Mouse (Mus musculus) liver, embryonic 16.5 days (tissue): ENCODE results near the gene Spp1. TPM values are rescaled to one million over a fixed set of nuclear protein-coding genes. Genes with fewer than 3 reads are reported as not detected.

Experiments used
- ATAC-seq: fragments of 200-750 bp; cut with Nextera tagmentation; 2 replicates; pipeline ENCODE4 v1.8.0; 2017; ENCODE audit warnings: low read depth, mild to moderate bottlenecking, moderate number of reproducible peaks, moderate library complexity
- H3K27ac ChIP-seq: fragments of 300-500 bp; sonication (generic); 2 replicates; pipeline ENCODE4 v1.5.1; 2014; ENCODE audit warnings: mild to moderate bottlenecking, low read length
- H3K27me3 ChIP-seq: fragments of 300-500 bp; sonication (generic); 2 replicates; pipeline ENCODE4 v1.6.1; 2014; ENCODE audit warnings: low read depth, low read length, mixed read lengths; ENCODE audit not compliant: control insufficient read depth, insufficient read depth
- H3K36me3 ChIP-seq: fragments of 300-500 bp; sonication (generic); 2 replicates; pipeline ENCODE4 v1.6.1; 2014; ENCODE audit warnings: mild to moderate bottlenecking; ENCODE audit not compliant: control insufficient read depth, insufficient read depth
- H3K4me1 ChIP-seq: fragments of 300-500 bp; sonication (generic); 2 replicates; pipeline ENCODE4 v1.6.1; 2014; ENCODE audit warnings: low read depth, low read length, mixed read lengths; ENCODE audit not compliant: control insufficient read depth
- H3K4me2 ChIP-seq: fragments of 300-500 bp; sonication (generic); 2 replicates; pipeline ENCODE4 v1.6.1; 2014; ENCODE audit warnings: low read depth, low read length, mixed read lengths
- H3K4me3 ChIP-seq: fragments of 300-500 bp; sonication (generic); 2 replicates; pipeline ENCODE4 v1.5.1; 2014; ENCODE audit warnings: low read depth, mild to moderate bottlenecking, low read length
- H3K9ac ChIP-seq: fragments of 300-500 bp; sonication (generic); 2 replicates; pipeline ENCODE4 v1.6.1; 2014; ENCODE audit warnings: low read depth, low read length
- H3K9me3 ChIP-seq: fragments of 300-500 bp; sonication (generic); replicated peaks from 2 replicates; pipeline ENCODE4 v1.6.1; 2016; ENCODE audit warnings: low read length; ENCODE audit not compliant: control insufficient read depth
- WGBS: fragments of 180-500 bp; shearing (Covaris S2); extraction: QIAGEN DNeasy Blood & Tissue Kit; methylation state at CpG from one replicate; pipeline ENCODE4 v1.1.7; 2014; ENCODE audit not compliant: insufficient replicate concordance; 5-methylcytosine and 5-hydroxymethylcytosine counted together
- polyA plus RNA-seq: library from polyadenylated mRNA; unstranded; fragments of >200 nt; fragmentation: Nextera tagmentation; extraction: Ambion mirVana; gene quantifications from 2 replicates; pipeline ENCODE4 v1.2.1, GENCODE M21; 2015

The Spp1 gene
- polyA plus RNA-seq: 19.9 and 24.9 TPM in 2 replicates

GRCm38 (mm10) chr5:104434835-104435301, at the start of gene Spp1:
Spp1 (plus strand) TSS chr5:104435118.
- ATAC-seq: no peak
- H3K4me1 ChIP-seq: no peaks in the 10 kb centered on the region
- no peaks in the 10 kb centered on the region for H3K36me3 ChIP-seq
- 19% methylated on average over 7 of the region's 7 CpGs for WGBS
- H3K4me3 ChIP-seq: no peak within 1 kb of the TSS
- H3K4me2 ChIP-seq: no peak within 1 kb of the TSS
- no peak within 1 kb of the TSS for H3K9ac ChIP-seq
- no peak within 1 kb of the TSS for H3K27ac ChIP-seq
- no peaks in the 10 kb centered on the region for H3K9me3 ChIP-seq
- no peaks in the 10 kb centered on the region for H3K27me3 ChIP-seq

- H3K36me3 ChIP-seq: no peaks in the 10 kb centered on the region
- H3K4me2 ChIP-seq: no peak overlapping the region
- H3K27me3 ChIP-seq: no peaks in the 10 kb centered on the region
- 75% methylated on average over 16 of the region's 16 CpGs for WGBS
- H3K9me3 ChIP-seq: no peaks in the 10 kb centered on the region
- no peak for ATAC-seq
- H3K4me3 ChIP-seq: no peak overlapping the region
- no peak overlapping the region for H3K27ac ChIP-seq
- no peak overlapping the region for H3K9ac ChIP-seq
- no peaks in the 10 kb centered on the region for H3K4me1 ChIP-seq
Measured at GRCm38 (mm10) chr5:104385521-104385920, 49.4 kb upstream of the Spp1 start.

GRCm38 (mm10) chr5:104386908-104387307, 48.0 kb upstream of the Spp1 start:
- ATAC-seq: no peak
- H3K9me3 ChIP-seq: no peaks in the 10 kb centered on the region
- H3K4me2 ChIP-seq: no peak overlapping the region
- no peak overlapping the region for H3K27ac ChIP-seq
- no peak overlapping the region for H3K9ac ChIP-seq
- no peaks in the 10 kb centered on the region for H3K27me3 ChIP-seq
- H3K4me1 ChIP-seq: no peaks in the 10 kb centered on the region
- H3K4me3 ChIP-seq: no peak overlapping the region
- no peaks in the 10 kb centered on the region for H3K36me3 ChIP-seq
- 65% methylated on average over 5 of the region's 5 CpGs for WGBS

GRCm38 (mm10) chr5:104390962-104391361, 44.0 kb upstream of the Spp1 start:
- Histone ChIP-seq H3K27me3 (no peaks in the 10 kb centered on the region), H3K4me1 (no peaks in the 10 kb centered on the region), H3K27ac (no peak overlapping the region), H3K36me3 (no peaks in the 10 kb centered on the region), H3K4me2 (no peak overlapping the region), H3K9me3 (no peaks in the 10 kb centered on the region), H3K9ac (no peak overlapping the region), H3K4me3 (no peak overlapping the region)
- WGBS: 50% methylated on average over 2 of the region's 2 CpGs
- ATAC-seq: no peak

- WGBS: 50% methylated on average over 5 of the region's 5 CpGs
- no peaks in the 10 kb centered on the region for H3K27me3 ChIP-seq
- ATAC-seq: no peak
- no peak overlapping the region for H3K4me2 ChIP-seq
- no peak overlapping the region for H3K9ac ChIP-seq
- H3K4me3 ChIP-seq: no peak overlapping the region
- no peak overlapping the region for H3K27ac ChIP-seq
- no peaks in the 10 kb centered on the region for H3K4me1 ChIP-seq
- no peaks in the 10 kb centered on the region for H3K36me3 ChIP-seq
- H3K9me3 ChIP-seq: no peaks in the 10 kb centered on the region
Measured at GRCm38 (mm10) chr5:104392784-104393183, 42.1 kb upstream of the Spp1 start.

GRCm38 (mm10) chr5:104396286-104396685, 38.6 kb upstream of the Spp1 start:
- no peaks in the 10 kb centered on the region for H3K36me3 ChIP-seq
- 46% methylated on average over 6 of the region's 6 CpGs for WGBS
- no peak overlapping the region for H3K27ac ChIP-seq
- no peak for ATAC-seq
- H3K9ac ChIP-seq: no peak overlapping the region
- no peaks in the 10 kb centered on the region for H3K9me3 ChIP-seq
- no peak overlapping the region for H3K4me2 ChIP-seq
- no peaks in the 10 kb centered on the region for H3K27me3 ChIP-seq
- no peaks in the 10 kb centered on the region for H3K4me1 ChIP-seq
- H3K4me3 ChIP-seq: no peak overlapping the region

- no peak for ATAC-seq
Measured at GRCm38 (mm10) chr5:104398001-104398400, 36.9 kb upstream of the Spp1 start.

GRCm38 (mm10) chr5:104399291-104399950, 35.5 kb upstream of the Spp1 start:
- no peak overlapping the region for H3K9ac ChIP-seq
- 60% methylated on average over 9 of the region's 9 CpGs for WGBS

More at GRCm38 (mm10) chr5:104398001-104398400, 36.9 kb upstream of the Spp1 start:
- Histone ChIP-seq H3K9ac (no peak overlapping the region), H3K27me3 (no peaks in the 10 kb centered on the region), H3K36me3 (no peaks in the 10 kb centered on the region), H3K4me1 (no peaks in the 10 kb centered on the region), H3K4me3 (no peak overlapping the region), H3K27ac (no peak overlapping the region), H3K4me2 (no peak overlapping the region), H3K9me3 (no peaks in the 10 kb centered on the region)
- WGBS: 31% methylated on average over 1 of the region's 1 CpGs

GRCm38 (mm10) chr5:104399970-104400369, 34.9 kb upstream of the Spp1 start:
- Histone ChIP-seq H3K9me3 (no peaks in the 10 kb centered on the region), H3K27ac (no peak overlapping the region), H3K4me1 (no peaks in the 10 kb centered on the region), H3K4me3 (no peak overlapping the region), H3K36me3 (no peaks in the 10 kb centered on the region), H3K27me3 (no peaks in the 10 kb centered on the region), H3K4me2 (no peak overlapping the region), H3K9ac (no peak overlapping the region)
- ATAC-seq: no peak
- WGBS: 40% methylated on average over 1 of the region's 1 CpGs

More at GRCm38 (mm10) chr5:104399291-104399950, 35.5 kb upstream of the Spp1 start:
- ATAC-seq: no peak
- Histone ChIP-seq H3K4me1 (no peaks in the 10 kb centered on the region), H3K4me2 (no peak overlapping the region), H3K4me3 (no peak overlapping the region), H3K27me3 (no peaks in the 10 kb centered on the region), H3K9me3 (no peaks in the 10 kb centered on the region), H3K27ac (no peak overlapping the region), H3K36me3 (no peaks in the 10 kb centered on the region)
